Mouse (Mus musculus) liver, postnatal 0 days (tissue): ENCODE data around the gene Gm21725. TPM values are rescaled to one million over a fixed set of nuclear protein-coding genes. Genes with fewer than 3 reads are reported as not detected.
"Not testable (repeated sequence)": the region's sequence is repeated elsewhere in the genome, so short reads cannot be mapped to it uniquely, and the experiment has no call there.

Experiments
- ATAC-seq: fragments of 200-750 bp; cut with Nextera tagmentation; 2 replicates; pipeline ENCODE4 v1.8.0; 2017; ENCODE audit warnings: mild to moderate bottlenecking, moderate library complexity
- DNase-seq: peaks from one replicate; pipeline ENCODE4 v3.0.0-alpha.2; 2016
- H3K27ac ChIP-seq: fragments of 300-500 bp; sonication (generic); 2 replicates; pipeline ENCODE4 v1.5.1; 2014; ENCODE audit warnings: antibody characterized with exemption, moderate library complexity, mild to moderate bottlenecking, low read depth
- H3K27me3 ChIP-seq: fragments of 300-500 bp; sonication (generic); 2 replicates; pipeline ENCODE4 v1.6.1; 2014; ENCODE audit warnings: low read length, control low read depth, mixed read lengths; ENCODE audit not compliant: insufficient read depth
- H3K36me3 ChIP-seq: fragments of 300-500 bp; sonication (generic); replicated peaks from 2 replicates; pipeline ENCODE4 v1.6.1; 2014; ENCODE audit warnings: mild to moderate bottlenecking, control low read depth, low read length, moderate library complexity, mixed read lengths; ENCODE audit not compliant: insufficient read depth
- H3K4me1 ChIP-seq: fragments of 300-500 bp; sonication (generic); 2 replicates; pipeline ENCODE4 v1.6.1; 2014; ENCODE audit warnings: antibody characterized with exemption, mild to moderate bottlenecking, control low read depth; ENCODE audit not compliant: insufficient read depth
- H3K4me2 ChIP-seq: fragments of 300-500 bp; sonication (generic); 2 replicates; pipeline ENCODE4 v1.6.1; 2014; ENCODE audit warnings: low read depth, mild to moderate bottlenecking, low read length, moderate library complexity, mixed read lengths
- H3K4me3 ChIP-seq: fragments of 300-500 bp; sonication (generic); 2 replicates; pipeline ENCODE4 v1.5.1; 2014; ENCODE audit warnings: low read depth, low read length
- H3K9ac ChIP-seq: fragments of 300-500 bp; sonication (generic); replicated peaks from 2 replicates; pipeline ENCODE4 v1.6.1; 2014; ENCODE audit warnings: mild to moderate bottlenecking, moderate library complexity
- H3K9me3 ChIP-seq: fragments of 300-500 bp; sonication (generic); 2 replicates; pipeline ENCODE4 v1.6.1; 2016; ENCODE audit warnings: mild to moderate bottlenecking, control low read depth, low read length, mixed read lengths
- WGBS: fragments of 180-500 bp; shearing (Covaris S2); extraction: QIAGEN DNeasy Blood & Tissue Kit; methylation state at CpG from one replicate; pipeline ENCODE4 v1.1.7; 2014; ENCODE audit not compliant: insufficient replicate concordance; 5-methylcytosine and 5-hydroxymethylcytosine counted together
- polyA plus RNA-seq: library from polyadenylated mRNA; unstranded; fragments of >200 nt; fragmentation: Nextera tagmentation; extraction: Ambion mirVana; gene quantifications from 2 replicates; pipeline ENCODE4 v1.2.1, GENCODE M21; 2015

The Gm21725 gene
- polyA plus RNA-seq, result not detected in 2 replicates

GRCm38 (mm10) chrY:13348963-13349362, at the start of gene Gm21725:
Gene Gm21725, minus strand, starts transcription at chrY:13349063.
- not testable (repeated sequence) for H3K9me3 ChIP-seq, H3K4me1 ChIP-seq, H3K4me2 ChIP-seq, H3K27me3 ChIP-seq, ATAC-seq, DNase-seq, H3K9ac ChIP-seq, H3K27ac ChIP-seq, H3K36me3 ChIP-seq, H3K4me3 ChIP-seq
- no CpG with 5 or more reads among the region's 3 CpGs for WGBS

Other genes with a start within 250 kb of the Gm21725 start
- gene Gm21891, start 215.6 kb downstream of the Gm21725 start, polyA plus RNA-seq, result not detected in 2 replicates
- not detected in 2 replicates for gene Gm21425, start 187.1 kb downstream of the Gm21725 start, polyA plus RNA-seq
- gene Gm21828, start 125.1 kb downstream of the Gm21725 start, polyA plus RNA-seq, result not detected in 2 replicates
- gene Gm21440, start 96.7 kb downstream of the Gm21725 start, polyA plus RNA-seq, result not detected in 2 replicates
- not detected in 2 replicates for gene Gm21454, start 96.6 kb downstream of the Gm21725 start, polyA plus RNA-seq
- not detected in 2 replicates for gene Gm21866, start 116.5 kb upstream of the Gm21725 start, polyA plus RNA-seq
- gene Gm20773, start 145.0 kb upstream of the Gm21725 start, polyA plus RNA-seq, result not detected in 2 replicates